Mouse (Mus musculus) stomach, postnatal 0 days (tissue): Measurements from ENCODE around the gene Kank4.

Source experiments
- CTCF ChIP-seq: IDR thresholded peaks from 2 replicates; pipeline ENCODE4 v1.5.1; 2016; ENCODE audit warnings: antibody characterized with exemption, low read depth, mild to moderate bottlenecking, moderate library complexity
- EP300 ChIP-seq: optimal IDR thresholded peaks from 2 replicates; pipeline ENCODE3; 2016; ENCODE audit warnings: antibody characterized with exemption

- TF ChIP-seq CTCF (no peak), EP300 (no peak)
Measured at GRCm38 (mm10) chr4:98819216-98819755, 1.9 kb upstream of the Kank4 start.
